Mouse (Mus musculus): Measurements from ENCODE around the gene Ifitm1. TPM values are rescaled to one million over a fixed set of nuclear protein-coding genes. Genes with fewer than 3 reads are reported as not detected.
"Not testable (repeated sequence)": the region's sequence is repeated elsewhere in the genome, so short reads cannot be mapped to it uniquely, and the experiment has no call there.

Gene Ifitm1
- total RNA-seq, 2 experiments from 2014 or later: 12.2 to 12.4 TPM

- no peak for DNase-seq
These were observed 8.4 kb downstream of the Ifitm1 start for GRCm38 (mm10) chr7:140975465-140975864.

DNA sequence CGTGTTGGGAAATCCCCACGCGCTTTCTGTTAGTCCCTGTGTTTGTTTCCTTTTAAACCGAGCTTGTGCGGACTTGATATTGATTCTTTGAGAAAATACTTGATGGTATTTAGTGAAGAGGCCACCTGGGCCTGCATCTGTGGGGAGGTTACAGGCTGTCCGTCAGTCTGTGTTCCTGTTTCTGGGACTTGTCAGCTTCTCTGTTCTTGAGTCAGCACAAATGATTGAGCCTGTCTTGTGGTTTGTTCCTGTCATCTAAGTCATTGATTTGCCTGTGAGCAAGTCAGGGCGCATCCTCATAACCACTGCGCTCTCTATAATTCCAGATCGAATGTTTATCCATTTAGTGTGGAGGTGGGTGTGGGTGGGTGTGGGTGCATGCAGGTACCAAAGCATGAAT, 9.7 kb downstream of the Ifitm1 start:
- not testable (repeated sequence) for DNase-seq

DNA sequence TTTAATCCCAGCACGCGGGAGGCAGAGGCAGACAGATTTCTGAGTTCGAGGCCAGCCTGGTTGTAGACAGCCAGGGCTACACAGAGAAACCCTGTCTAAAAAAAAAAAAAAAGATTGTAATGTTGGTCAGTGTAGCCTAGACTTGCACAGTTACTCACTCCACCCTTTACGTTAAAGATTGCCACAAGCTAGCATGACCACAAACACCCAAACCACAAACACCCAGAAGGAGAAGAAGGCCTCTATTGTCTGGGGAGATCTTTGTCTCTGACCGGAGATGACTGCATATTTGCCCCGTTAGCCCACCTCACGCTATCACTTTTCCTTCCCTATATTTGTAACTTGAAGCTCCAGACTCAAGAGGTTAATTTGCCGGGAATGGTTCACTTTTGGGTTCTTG, 14.7 kb downstream of the Ifitm1 start:
- no peak for DNase-seq

GRCm38 (mm10) chr7:140982971-140983370, 15.9 kb downstream of the Ifitm1 start:
- no peak for DNase-seq

- no peak for DNase-seq
These were observed 20.4 kb downstream of the Ifitm1 start for GRCm38 (mm10) chr7:140987182-140988138.

- no peak for DNase-seq
These were observed 22.0 kb downstream of the Ifitm1 start for GRCm38 (mm10) chr7:140989022-140989421.

GRCm38 (mm10) chr7:140990185-140990584, 23.2 kb downstream of the Ifitm1 start:
- no peak for DNase-seq

GRCm38 (mm10) chr7:140990622-140991021, 23.6 kb downstream of the Ifitm1 start:
- no peak for DNase-seq

GRCm38 (mm10) chr7:140991117-140991689, 24.2 kb downstream of the Ifitm1 start:
- no peak for DNase-seq

DNA sequence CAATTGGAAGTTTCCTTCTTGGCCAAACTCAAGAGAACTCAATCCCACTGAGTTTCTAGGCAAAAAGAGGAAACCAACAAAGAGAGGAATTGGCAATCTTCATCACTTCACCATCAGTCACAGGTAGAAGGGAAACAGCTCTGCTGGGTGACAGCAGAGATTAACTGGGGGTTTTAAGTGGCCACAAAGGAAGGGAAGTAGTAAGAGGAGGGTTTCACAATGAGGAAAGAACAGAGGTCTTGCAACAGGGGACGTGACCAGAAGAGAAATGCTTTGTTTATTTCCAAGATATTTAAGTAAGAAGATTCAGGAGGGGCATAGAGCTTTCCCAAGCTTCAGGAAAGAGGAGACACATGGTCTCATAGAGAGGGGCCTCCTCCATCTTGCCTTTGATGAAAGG, 30.8 kb downstream of the Ifitm1 start:
- no peak for DNase-seq

GRCm38 (mm10) chr7:140998853-140999700, 32.1 kb downstream of the Ifitm1 start:
- DNase-seq: no peak

GRCm38 (mm10) chr7:141000881-141001708, 34.1 kb downstream of the Ifitm1 start:
- DNase-seq: no peak

DNA sequence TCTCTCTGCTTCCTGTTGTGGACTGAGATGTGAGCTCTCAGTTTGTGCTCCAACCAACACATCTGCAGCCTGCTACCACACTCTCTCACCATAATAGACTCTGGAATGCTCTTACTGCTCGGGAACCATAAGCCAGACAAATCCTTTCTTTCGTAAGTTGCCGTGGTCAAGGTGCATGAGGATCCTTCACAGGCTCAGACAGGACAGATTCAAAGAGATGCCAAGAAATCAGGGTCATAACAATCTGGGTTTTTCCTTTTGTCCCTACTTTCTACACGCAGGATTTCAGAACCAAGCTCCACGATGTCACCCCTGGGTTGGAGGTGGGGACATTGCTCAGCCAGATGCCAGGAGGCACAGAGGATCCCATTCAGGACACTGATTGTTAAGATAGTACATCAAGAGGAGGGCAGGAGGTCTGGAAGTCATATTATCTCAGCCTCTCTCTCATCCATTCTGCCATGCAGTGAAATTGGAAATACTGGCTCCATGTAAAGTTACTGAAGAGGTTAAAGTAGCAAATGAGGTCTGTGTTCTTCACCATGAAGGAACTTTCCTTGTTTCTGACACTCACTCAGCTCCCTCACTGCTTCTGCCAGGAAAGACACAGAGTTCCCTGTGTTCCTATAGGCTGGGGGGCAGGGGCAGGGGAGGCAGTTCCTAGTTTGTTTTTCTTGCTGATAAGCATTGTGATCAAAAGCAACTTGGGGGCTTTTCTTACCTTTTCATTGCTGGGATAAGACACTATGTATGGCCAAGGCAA, 36.4 kb downstream of the Ifitm1 start:
- DNase-seq: no peak

- no peak for DNase-seq
These were observed 39.4 kb downstream of the Ifitm1 start for GRCm38 (mm10) chr7:141006446-141006845.

GRCm38 (mm10) chr7:141006914-141007313, 39.9 kb downstream of the Ifitm1 start:
- DNase-seq: peak; percentile 54

DNA sequence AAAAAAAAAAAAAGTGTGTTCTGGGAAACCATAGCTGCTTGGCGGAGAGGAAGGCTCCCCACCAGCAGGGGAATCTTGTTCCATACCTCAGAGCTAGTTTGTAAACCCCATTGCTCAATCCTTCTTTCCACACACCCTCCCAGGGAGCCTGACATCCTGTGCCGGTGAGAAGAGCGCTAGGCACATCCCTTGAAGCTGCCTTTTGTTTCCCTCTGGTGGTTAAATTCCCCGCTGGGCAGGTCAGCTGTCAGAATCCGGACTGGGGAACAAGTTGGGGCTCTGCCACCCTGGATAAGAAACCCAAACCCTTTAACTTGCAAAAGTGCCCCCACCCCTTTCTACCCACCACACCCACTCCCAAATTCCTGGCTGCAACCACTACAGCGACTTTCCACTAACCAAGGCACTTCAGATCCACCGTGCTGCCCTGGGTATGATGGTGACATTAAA, 41.3 kb downstream of the Ifitm1 start:
- DNase-seq: peak; percentile 51

- peak; percentile 89 for DNase-seq
These were observed 42.1 kb downstream of the Ifitm1 start for GRCm38 (mm10) chr7:141008938-141009660.

- no peak for DNase-seq
These were observed 42.6 kb downstream of the Ifitm1 start for GRCm38 (mm10) chr7:141009665-141010064.

DNA sequence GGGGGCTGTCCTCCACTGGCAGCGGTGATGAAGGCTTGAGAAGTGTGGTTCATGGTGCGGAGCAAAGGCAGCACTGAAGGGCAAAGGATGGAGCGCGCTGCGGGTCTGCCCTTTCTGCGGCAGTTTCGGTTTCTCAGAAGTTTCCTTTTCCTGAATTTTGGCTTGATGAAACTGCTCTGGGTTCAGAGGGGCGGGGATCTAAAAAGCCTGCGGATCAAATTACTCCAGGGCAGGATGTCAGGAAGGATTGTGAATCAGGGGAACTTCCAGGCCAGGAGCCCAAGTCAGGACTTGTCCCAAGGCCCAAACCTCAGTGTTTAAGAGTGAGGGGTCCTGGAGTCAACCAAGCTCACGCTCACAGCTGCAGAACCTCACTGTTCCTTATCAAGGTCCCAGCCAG, 43.6 kb downstream of the Ifitm1 start, which contains the start of gene Ifitm3:
Gene Ifitm3, minus strand, starts transcription at position 178 of the 400 bp plus-strand sequence.
- DNase-seq: peak; percentile 69

- no peak for DNase-seq
These were observed 44.3 kb downstream of the Ifitm1 start for GRCm38 (mm10) chr7:141011238-141011770.
